Mouse (Mus musculus) CH12.LX (cell line): ENCODE measurements around the gene Apol9a.

Source experiments
- CTCF ChIP-seq, 2 experiments: IDR thresholded peaks in 1 of 2; conservative IDR thresholded peaks in 1 of 2; 2 replicates each; pipeline ENCODE4 v1.5.1; 2011 to 2012; ENCODE audit warnings: low read depth in 2 of 2, low read length in 2 of 2, improper control_type of control experiment in 1 of 2, inconsistent platforms in 1 of 2, mild to moderate bottlenecking in 1 of 2, moderate library complexity in 1 of 2
- JUND ChIP-seq: conservative IDR thresholded peaks from 2 replicates; pipeline ENCODE4 v1.6.1; 2011; ENCODE audit warnings: low read depth, low read length, improper control_type of control experiment
- MAZ ChIP-seq: IDR thresholded peaks from 2 replicates; pipeline ENCODE4 v1.6.1; 2012; ENCODE audit warnings: low read depth, mild to moderate bottlenecking, inconsistent platforms, low read length, improper control_type of control experiment, moderate library complexity
- MEF2A ChIP-seq: IDR thresholded peaks from 2 replicates; pipeline ENCODE4 v1.6.1; 2014; ENCODE audit warnings: low read depth, mild to moderate bottlenecking, inconsistent platforms, low read length, improper control_type of control experiment, borderline replicate concordance
- MYC ChIP-seq: IDR thresholded peaks from 2 replicates; pipeline ENCODE4 v1.6.1; 2011; ENCODE audit warnings: low read depth, mild to moderate bottlenecking, improper control_type of control experiment, low read length
- POLR2A ChIP-seq: IDR thresholded peaks from 2 replicates; pipeline ENCODE4 v1.6.1; 2011; ENCODE audit warnings: low read depth, mild to moderate bottlenecking, improper control_type of control experiment, low read length
- SIN3A ChIP-seq: IDR thresholded peaks from 2 replicates; pipeline ENCODE4 v1.6.1; 2012; ENCODE audit warnings: low read length, improper control_type of control experiment, inconsistent platforms
- ZMIZ1 ChIP-seq: IDR thresholded peaks from 2 replicates; pipeline ENCODE4 v1.6.1; 2012; ENCODE audit warnings: low read depth, mild to moderate bottlenecking, inconsistent platforms, low read length, improper control_type of control experiment

- TF ChIP-seq POLR2A = no peak
- TF ChIP-seq CTCF (conservative IDR thresholded peaks at IDR 0.05 in 1 of 2, IDR thresholded peaks at IDR 0.05 in 1 of 2; ENCODE audit: low read depth in 2 of 2, low read length in 2 of 2) = peak in 1 of 2 experiments; percentile 62; a peak in 2 of 4 replicates
- no peak for TF ChIP-seq ZMIZ1
- TF ChIP-seq MYC = no peak
- TF ChIP-seq MEF2A = no peak
- no peak for TF ChIP-seq JUND
- TF ChIP-seq SIN3A = no peak
- TF ChIP-seq MAZ = no peak
Measured at GRCm38 (mm10) chr15:77366706-77367484, 44.0 kb downstream of the Apol9a start.
